Mouse (Mus musculus) cerebellum, postnatal 10 days (tissue): ENCODE measurements around the gene Plekhm1.

Source experiments
- DNase-seq, 2 experiments: peaks; one replicate each; pipeline ENCODE4 v3.0.0; 2021; ENCODE audit warnings: mixed read lengths in 2 of 2

Plekhm1 gene

DNA sequence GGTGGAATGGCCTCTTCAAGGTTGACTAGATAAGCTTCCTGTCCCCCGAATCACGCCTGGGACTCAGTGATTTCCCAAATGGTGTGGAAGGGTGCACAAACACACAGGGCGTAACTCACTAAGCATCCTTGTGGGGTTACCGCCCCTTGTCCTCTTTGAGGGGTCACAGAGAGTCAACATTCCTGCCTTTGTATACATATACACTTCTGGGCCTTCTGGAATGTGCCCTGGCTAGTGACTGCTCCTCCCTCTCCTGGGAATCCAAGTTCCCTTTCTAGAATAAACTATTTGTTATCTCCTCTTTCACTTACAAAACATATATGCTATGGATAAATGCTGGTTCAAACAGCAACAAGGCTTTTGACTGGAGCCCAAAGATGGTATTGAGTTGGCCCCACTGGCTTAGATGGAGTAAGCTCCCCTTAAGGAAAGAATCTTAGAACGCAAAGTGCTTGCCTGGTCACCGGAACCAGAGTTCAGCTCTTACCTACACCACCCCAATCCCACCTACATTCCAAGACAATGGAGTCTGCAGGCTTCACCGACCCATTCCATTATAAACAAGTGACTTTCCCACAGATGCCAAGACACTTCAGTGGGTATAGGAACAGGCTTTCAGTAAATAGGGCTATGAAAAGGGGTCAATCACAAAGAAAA lies 24.5 kb downstream of the Plekhm1 start:
- no peak for DNase-seq

DNA sequence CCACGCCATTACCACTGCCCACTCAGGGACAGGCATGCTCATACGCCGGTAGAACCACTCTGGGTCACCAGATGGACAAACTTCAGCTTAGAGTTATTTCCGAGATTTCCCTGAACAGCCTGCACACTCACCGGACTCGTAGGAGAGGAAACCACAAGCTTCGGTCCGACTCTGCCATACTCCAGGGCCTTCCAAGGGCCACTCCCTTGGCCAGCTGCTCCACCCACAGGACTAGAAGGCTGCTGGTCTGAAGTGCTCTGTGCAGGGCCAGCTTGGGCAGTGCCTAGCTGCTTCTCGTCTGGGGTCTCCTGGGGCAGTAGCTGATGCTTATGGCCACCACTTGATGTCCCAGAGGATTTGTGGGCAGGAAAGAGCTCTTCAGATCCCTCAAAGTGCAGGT lies 25.7 kb downstream of the Plekhm1 start:
- DNase-seq, result no peak

DNA sequence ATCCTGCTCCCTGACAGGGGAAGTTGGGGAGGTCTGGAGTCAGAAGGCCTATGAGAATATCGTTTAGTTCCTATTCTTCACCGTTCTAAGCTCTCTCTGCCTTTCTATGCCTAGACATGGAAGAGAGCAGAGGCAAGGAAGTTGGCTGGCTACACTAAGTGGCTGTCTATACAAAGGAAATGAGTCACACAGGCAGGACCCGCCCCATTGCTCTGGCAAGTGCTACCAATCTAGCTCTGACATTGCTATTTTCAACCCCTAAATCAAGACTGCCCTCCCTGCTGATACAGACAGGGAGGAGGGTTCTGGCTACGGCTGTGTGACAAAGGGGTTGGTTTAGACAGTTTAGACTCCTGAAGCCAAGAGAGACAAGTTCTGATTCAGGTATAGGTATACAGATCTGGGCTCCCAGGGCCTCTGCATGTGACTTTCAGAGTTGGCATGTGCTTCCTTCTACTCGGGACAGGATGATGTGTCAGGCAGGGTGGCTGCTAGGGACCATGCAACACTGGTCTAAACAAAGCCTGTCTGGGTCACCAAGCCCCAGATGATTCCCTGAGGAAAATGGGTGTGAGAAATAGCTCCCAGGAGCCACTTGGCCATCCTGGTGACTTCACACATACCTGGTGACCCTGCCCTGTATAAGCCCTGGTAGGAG lies 30.4 kb downstream of the Plekhm1 start:
- no peak for DNase-seq

DNA sequence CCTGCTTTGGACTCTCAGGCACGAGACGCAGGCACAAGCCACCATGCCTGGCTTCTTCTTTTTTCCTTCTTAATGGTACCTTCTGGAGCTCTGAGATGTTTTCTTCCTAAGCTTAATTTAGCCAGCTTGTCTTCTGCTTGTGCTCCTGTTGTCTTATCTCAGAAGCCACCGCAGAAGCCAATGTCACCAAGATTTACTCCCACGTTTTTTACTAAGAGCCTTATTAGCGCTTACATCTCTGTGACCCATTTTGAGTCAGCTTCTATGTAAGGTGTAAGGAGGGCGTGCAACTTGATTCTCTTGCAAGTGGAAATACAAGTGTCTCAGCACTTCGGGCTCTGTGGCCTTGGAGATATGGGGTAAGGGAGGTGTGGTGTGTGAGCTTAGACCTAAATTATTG lies 31.0 kb downstream of the Plekhm1 start:
- no peak for DNase-seq

DNA sequence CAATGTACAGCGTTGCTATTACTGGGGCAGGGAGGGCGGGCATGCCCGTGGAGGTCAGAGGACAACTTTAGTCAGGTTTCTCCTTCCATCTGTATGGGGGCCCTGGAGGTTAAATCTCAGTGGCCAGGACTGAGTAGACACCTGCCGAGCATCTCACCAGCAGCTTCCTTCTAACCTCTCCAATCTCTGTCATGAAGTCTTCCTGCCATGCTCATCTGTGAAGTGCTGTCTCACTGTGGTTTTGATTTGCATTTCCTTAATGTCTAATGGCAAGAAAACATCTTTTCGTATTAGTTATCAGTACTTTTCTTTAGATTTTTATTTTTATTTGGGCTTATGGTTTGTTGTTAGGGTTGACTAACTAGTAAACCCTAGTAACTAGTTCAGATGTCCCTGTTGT lies 32.0 kb downstream of the Plekhm1 start:
- no peak for DNase-seq

DNA sequence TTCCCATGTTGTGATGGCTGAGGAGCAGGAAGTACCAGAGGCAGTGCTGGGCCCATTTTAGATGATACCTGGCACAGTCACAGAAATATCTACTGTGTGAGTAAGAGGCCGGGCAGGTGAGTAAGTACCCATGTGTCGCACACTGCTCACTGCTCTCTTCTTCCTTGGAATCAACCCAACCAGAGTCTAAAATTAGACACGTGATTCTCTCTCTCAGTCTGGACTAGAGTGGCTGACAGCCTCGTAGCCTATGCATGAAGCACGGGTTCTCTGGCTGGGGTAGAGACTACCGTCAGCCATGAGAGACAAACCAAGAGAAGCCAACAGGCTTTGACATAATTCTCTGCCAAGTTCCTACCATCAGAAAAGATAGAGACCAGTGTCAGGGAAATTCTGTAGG lies 34.1 kb downstream of the Plekhm1 start:
- no peak for DNase-seq

DNA sequence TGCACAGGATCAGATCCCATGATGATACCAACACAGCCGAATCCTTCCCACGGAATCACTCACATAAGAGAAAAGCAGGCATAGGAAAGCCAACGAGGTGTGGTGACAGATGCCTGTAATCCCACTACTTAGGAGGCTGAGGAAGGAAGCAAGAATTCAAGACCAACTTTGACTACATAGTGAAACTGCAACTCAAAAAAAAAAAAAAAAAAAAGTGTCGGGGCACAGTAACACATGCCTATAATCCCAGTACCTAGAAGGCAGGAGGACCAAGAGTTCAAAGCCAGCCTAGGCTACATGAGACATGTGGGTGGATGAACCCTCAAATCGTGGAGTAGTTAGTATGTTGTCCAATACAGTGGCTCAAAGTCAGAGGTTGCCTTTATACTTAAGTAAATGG lies 36.7 kb downstream of the Plekhm1 start:
- no peak for DNase-seq

DNA sequence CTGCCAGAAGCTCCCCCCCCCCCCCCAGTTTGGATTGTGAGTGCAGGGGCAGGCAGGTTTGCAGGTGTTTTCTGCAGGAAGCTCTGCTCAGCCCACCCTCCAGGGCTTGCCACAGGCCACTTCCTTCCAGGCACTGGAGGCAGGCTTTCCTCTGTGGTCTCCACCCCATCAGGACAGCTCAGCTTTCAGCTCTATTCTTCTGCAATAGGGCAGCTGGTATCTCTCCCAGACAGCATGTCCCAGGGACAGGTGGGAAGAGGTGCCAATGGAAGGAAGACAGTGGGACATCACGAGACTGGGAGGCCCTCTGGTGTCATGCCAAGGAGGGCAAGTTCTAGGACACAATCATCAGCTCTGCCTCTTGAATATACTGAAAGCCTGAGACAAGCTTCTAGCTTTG lies 37.2 kb downstream of the Plekhm1 start:
- DNase-seq, result no peak

DNA sequence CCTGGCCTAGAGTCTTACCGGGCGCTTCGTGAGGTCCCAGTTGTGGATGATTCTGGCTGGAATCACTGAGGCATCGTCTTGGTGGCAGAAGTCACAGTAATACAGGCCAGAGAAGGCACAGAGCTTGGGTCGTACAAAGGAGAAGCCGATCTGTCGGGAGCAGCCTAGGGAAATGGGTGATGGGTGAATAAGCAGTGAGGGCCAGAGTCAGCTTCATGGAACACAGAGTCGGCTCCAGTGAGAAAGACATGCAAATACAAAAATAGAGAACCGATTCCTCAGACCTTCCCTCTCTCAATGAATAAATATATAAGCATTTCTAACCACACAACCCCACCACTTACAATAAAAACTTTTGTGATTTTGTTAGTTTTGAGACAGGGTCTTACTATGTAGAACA lies 38.6 kb downstream of the Plekhm1 start:
- no peak for DNase-seq

DNA sequence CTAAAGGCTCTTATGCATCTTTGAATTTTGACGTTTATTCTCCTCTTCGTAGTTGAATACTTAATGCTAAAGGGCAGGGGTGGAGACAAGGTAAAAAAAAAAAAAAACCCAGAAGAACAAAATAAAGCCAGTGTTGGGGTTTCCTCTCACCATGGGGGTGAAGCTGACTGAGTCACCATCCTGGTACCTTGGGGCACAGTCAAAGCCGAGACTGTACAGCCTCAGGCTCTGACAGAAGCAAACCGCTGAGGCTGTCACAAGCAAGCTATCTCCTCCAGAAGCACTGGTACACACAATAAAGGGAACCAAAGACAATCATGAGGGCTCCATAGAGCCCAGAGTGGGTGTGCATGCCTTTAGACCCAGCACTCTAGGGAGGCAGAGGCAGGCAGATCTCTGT lies 39.9 kb downstream of the Plekhm1 start:
- no peak for DNase-seq

DNA sequence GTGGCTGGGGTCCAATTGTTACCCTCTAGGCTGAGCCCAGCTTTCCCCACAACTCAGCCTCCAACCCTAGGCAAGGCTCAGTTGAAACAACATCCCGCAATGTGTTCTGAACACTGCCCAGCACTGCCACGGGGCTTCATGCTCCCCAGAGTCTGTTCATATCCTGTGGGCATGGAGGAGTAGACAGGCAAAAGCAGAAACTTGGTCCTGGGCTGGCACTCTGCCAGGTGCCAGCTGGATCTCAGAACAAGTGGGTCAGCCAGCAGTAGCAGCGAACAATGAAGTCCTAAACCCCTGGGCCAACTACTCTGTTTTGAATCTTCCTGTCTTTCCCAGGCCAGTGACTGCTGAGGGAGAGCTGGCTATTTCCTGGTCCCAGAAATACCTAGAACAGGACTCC lies 40.4 kb downstream of the Plekhm1 start:
- peak; percentile 41 to 57 for DNase-seq

DNA sequence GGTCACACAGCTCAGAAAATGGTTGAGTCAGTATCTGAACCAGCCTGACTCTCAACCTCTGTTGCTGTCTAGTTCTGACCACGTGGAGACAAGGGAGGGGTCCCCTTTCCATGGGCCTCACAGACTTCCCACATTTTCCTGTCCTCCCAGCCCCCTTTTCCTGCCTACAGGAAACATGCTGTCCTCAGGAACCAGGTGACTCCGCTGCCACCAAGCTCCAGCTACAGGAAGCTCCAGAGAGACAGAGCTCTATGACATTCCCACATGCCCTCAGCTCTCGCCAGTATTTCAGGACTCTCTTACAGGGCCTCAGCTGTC lies 41.3 kb downstream of the Plekhm1 start:
- DNase-seq, result no peak

DNA sequence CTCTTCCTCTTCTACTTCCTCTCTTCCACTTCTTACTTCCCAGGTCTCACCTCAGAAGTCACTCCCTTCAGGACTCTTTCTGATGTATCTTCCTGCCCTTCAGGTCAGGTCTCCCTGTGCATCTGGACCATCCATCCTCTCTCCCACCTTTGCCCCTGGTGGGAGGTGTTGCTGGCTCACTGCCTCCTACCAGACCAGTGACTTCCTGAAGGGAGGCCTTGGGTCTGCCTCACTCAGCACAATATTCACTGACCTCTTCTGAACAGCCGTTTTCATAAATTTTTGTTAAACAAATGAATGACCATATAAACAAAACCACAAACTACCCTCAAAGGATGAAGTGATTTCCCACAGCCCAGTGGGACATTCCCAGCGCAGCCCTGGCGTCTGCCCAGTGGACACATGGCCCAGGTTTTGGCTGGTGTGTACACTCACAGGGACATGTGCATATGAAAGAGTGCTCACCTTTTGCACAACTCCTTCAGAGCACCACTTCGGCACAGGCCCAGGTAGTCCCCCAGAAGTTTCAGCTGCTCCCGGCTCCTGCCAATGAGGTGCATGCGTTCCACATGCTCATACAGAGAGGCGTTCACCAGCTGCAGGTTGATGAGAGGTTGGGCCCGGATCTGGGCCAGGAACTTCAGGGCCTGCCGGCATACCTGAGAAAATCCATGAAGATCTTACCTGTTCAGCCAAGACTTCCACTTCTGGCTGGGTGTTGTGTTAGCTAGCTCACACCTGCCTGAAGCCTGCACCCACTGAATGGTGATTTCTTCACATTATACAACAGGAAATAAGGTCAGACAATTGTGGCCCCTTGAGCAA lies 41.9 kb downstream of the Plekhm1 start:
- DNase-seq, result no peak

DNA sequence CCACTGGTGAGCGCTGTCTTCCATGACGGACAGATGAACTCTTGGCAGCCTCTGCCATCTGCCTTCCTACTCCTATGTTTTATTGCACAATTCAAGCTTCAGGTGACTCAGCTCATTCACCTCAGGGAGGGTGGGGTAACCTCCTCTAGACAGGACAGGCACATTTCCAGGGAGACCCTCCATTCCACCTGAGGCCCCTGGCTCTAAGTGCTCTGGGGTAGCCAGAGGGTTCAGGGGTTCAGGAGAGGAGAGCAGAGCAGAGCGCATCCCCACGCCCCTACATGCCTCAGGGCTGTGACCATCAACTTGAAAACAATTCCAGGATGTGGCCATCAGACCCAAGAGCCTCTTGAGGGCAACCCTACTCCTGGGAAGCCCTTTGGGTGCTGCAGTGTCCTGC lies 47.0 kb downstream of the Plekhm1 start:
- no peak for DNase-seq

DNA sequence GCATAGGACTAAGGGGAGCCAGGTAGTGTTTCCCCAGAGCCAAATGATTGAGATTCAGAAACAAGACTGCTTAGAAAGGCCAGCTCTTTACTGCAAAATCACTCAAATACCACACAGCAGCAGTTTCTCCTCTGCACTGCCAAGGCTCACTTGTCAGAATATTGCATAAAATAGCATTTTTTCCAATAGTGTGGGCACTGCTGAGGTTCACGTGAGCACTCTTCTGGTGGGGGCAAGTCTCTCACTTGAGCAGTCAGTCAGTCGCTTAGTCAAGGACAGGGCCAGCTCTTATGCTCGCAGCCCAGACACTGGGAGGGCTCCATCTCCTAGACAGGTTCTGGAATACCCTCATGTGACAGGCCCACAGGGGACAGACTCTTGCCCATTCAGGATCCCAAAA lies 47.5 kb downstream of the Plekhm1 start:
- DNase-seq, result no peak

DNA sequence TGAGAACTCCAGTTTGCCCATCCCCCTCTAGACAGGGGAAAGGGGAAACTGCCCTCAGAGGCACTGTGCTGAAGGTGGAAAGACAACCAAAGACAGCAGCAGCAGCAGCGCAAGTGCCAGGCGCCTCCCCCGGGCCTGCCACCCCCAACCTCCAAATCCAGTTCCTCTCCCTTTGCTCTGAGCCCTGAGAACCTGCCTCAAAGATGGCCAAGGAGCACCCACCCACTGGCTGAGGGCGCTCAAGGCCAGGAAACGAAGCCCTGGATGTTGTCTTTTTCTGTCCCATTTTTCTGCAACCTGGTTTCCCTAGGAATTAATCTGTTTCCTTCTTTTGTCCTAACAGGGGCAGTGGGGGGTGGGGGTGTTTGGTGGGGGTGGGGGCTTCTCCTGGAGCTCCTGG lies 48.2 kb downstream of the Plekhm1 start:
- no peak for DNase-seq

DNA sequence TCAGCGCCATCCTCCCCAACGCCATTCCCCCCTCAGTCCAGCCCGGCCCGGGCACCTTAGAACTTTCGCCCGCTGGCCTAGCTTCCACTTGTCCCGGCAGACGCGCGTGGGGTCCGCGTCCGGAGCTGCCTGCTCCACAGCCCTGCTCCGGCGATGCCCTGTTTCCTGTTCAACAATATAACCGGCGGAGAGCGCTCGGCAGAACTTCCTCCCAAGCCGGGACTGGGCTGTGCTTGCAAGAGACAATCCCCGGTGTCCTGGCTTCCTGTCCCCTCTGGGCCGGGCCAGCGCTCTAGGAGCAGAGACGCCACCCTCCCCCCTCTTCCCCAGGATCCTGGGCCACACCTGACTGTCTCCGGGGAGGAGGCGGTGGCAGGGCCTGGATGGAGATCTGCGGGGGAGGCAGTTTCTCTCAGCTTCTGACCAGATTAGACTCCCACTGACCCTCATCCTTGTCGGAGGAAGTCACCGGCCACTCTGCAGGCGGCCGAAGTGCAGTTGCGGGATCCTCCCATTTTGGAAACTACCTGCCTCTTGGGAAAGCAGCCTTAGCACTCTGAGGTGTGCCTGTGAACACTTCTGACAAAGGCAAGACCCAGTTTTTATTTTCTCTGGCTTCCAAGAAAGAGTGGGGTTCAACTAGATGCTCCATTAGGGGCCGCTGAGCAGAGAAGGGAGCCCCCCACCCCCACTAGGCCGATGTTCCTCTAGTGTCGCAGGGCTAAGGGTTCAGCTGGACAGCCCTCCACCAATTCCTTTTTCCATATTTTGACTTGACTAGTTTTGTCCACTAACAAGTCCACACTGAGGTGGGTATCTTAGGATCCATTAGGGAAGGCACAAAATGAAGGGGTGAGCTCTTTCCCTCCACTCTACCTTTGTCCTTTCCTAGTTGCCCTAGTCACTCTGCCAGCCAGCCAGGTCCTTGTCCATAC lies 49.0 kb downstream of the Plekhm1 start, which contains the start of gene Arhgap27:
Arhgap27 (minus strand) TSS at position 479 of the 935 bp plus-strand sequence.
- peak; percentile 38 to 44 for DNase-seq

DNA sequence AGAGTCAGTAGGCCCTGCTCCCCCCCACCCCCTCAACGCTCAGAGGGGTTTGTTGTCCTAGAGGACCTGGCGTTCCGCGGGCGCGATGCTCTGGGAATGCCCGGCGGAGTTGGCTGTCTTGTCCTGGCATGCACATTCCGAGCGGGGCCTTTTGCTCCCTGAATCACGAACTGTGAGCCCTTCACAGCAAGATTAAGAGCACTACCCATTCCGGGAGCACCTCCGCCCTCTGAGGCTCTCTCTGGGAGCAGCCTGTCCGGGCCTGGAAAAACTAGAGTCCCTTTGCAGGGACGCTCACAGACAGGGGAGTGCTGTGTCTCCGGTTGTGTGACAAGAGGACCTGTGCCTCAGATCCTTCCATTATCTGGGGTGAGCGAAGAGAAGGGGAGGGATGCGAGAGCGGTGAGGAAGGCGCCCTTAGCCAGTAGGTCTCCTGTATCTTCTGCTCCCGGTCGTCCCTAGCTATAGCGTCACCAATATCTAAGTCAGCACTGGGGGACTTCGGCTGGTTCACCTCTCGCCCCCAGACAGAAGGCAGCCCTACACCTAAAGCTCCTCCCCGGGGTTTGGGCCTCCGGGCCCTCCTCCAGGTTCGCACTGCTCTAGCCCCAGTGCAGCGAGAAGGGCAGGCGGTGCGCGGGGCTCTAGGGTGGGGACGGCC lies 49.8 kb downstream of the Plekhm1 start:
- peak in 1 of 2 experiments; percentile 37 for DNase-seq

DNA sequence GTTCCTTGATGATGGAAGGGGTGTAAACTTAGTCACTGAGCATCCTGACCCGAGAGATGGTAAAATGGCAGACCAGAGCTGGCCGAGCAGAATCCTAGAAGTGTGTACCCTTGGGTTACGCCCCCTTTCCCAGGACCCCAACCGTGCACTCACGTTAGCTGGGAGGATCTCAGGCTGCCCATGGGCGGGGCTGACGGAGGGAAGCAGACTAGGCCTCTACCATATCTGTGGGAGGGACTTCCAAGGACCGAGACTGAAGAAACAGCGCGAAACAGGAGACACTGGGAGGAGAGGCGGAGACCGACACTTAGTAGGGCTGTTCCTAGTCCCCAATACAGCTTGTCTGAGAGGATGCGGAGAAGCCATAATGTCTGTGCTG lies 50.4 kb downstream of the Plekhm1 start:
- peak in 1 of 2 experiments; percentile 34 for DNase-seq

DNA sequence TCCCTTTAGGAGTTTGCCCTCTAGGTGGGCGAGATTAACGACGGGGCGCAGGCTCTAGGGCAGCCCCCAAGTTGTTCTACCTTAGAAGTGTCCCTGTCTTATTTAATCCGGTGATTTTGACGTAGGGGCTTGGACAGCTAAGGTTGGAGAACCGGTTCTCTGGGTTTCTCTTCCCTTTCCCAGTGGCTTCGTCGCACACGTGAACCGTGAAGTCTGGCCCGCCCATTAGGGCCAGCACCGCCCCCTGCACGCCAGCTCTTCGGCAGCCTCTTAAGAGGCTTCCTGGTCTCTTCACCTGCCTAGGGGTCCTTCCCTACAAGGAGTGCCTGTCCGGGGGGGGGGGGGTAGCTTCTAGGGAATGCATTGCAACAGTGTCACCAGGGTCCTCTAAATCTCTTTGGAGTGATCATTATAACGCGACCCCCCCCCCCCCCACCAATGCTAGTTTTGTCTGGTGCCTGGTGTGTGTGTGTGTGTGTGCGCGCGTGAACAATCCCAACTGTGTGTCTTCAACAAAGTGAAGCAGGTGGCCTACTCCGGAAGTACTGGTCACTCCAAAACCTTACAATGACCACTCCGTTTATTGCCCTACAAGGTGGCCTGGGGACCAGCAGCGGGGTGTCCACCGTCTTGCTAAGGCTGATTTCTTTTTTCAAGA lies 51.0 kb downstream of the Plekhm1 start:
- no peak for DNase-seq

DNA sequence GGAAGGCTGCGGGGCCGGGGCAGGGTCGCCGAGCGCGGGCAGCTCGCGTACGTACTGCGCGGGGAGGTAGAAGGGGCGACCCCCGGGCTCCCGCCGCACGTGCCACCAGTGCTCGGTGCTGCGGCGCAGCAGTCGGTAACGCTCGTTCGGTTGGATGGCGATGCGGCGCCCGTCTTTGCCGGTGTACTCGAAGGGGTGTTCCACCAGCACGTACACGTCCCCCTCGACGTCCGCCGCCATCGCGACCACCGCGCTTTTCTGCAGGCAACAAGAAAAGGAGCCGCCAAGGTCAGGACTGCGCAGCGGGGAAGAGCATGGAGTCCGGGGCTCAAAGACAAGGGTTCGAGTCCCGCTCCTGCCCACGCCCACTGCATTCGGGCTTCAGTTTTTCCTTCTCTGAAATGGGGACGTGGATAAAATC lies 51.8 kb downstream of the Plekhm1 start:
- peak; percentile 36 to 37 for DNase-seq
